Mouse (Mus musculus): Measurements from ENCODE around the gene Cttnbp2. TPM values are rescaled to one million over a fixed set of nuclear protein-coding genes. Genes with fewer than 3 reads are reported as not detected.

Cttnbp2 gene
- polyA plus RNA-seq, 1 experiment from 2014 or later, result 15.0 TPM

GRCm38 (mm10) chr6:18477313-18477930 is 37.2 kb downstream of the Cttnbp2 start:
- Histone ChIP-seq H3K4me2 (ENCODE audit: low read depth, low read length) (no peak overlapping the region), H3K4me1 (ENCODE audit: control insufficient read depth, insufficient read depth, low read length) (no peaks in the 10 kb centered on the region), H3K9ac (ENCODE audit: low read length) (no peak overlapping the region), H3K4me3 (replicated peaks; ENCODE audit: low read length) (no peak overlapping the region), H3K36me3 (ENCODE audit: control insufficient read depth, insufficient read depth, low read length) (0 out of 2 replicates have a peak, but pooled peaks cover 5% of the 10 kb centered on the region), H3K9me3 (replicated peaks; ENCODE audit: control insufficient read depth, low read length) (no peaks in the 10 kb centered on the region), H3K27me3 (ENCODE audit: control insufficient read depth, insufficient read depth, low read length) (no peaks in the 10 kb centered on the region), H3K27ac (ENCODE audit: low read length) (no peak overlapping the region)
- no peak for ATAC-seq (ENCODE audit: insufficient read depth, low FRiP score)
- 86% methylated on average over 1 of the region's 1 CpGs for WGBS

GRCm38 (mm10) chr6:18474983-18475382 is 39.7 kb downstream of the Cttnbp2 start:
- Histone ChIP-seq H3K4me3 (replicated peaks; ENCODE audit: low read length) (no peak overlapping the region), H3K27ac (ENCODE audit: low read length) (no peak overlapping the region), H3K4me2 (ENCODE audit: low read depth, low read length) (no peak overlapping the region), H3K4me1 (ENCODE audit: control insufficient read depth, insufficient read depth, low read length) (no peaks in the 10 kb centered on the region), H3K9me3 (replicated peaks; ENCODE audit: control insufficient read depth, low read length) (no peaks in the 10 kb centered on the region), H3K9ac (ENCODE audit: low read length) (no peak overlapping the region), H3K36me3 (ENCODE audit: control insufficient read depth, insufficient read depth, low read length) (no peaks in the 10 kb centered on the region), H3K27me3 (ENCODE audit: control insufficient read depth, insufficient read depth, low read length) (no peaks in the 10 kb centered on the region)
- 59% methylated on average over 2 of the region's 2 CpGs for WGBS
- no peak for ATAC-seq (ENCODE audit: insufficient read depth, low FRiP score)

GRCm38 (mm10) chr6:18474541-18474940 is 40.1 kb downstream of the Cttnbp2 start:
- Histone ChIP-seq H3K4me2 (ENCODE audit: low read depth, low read length) (no peak overlapping the region), H3K27me3 (ENCODE audit: control insufficient read depth, insufficient read depth, low read length) (no peaks in the 10 kb centered on the region), H3K4me3 (replicated peaks; ENCODE audit: low read length) (no peak overlapping the region), H3K4me1 (ENCODE audit: control insufficient read depth, insufficient read depth, low read length) (no peaks in the 10 kb centered on the region), H3K36me3 (ENCODE audit: control insufficient read depth, insufficient read depth, low read length) (no peaks in the 10 kb centered on the region), H3K27ac (ENCODE audit: low read length) (no peak overlapping the region), H3K9me3 (replicated peaks; ENCODE audit: control insufficient read depth, low read length) (no peaks in the 10 kb centered on the region), H3K9ac (ENCODE audit: low read length) (no peak overlapping the region)
- 21% methylated on average over 1 of the region's 1 CpGs for WGBS
- ATAC-seq (ENCODE audit: insufficient read depth, low FRiP score), result no peak

GRCm38 (mm10) chr6:18469206-18469605 is 45.4 kb downstream of the Cttnbp2 start:
- no peaks in the 10 kb centered on the region for H3K36me3 ChIP-seq (ENCODE audit: control insufficient read depth, insufficient read depth, low read length)
- no peaks in the 10 kb centered on the region for H3K27me3 ChIP-seq (ENCODE audit: control insufficient read depth, insufficient read depth, low read length)
- no peak overlapping the region for H3K9ac ChIP-seq (ENCODE audit: low read length)
- H3K27ac ChIP-seq (ENCODE audit: low read length), result no peak overlapping the region
- no peak for ATAC-seq (ENCODE audit: insufficient read depth, low FRiP score)
- 49% methylated on average over 2 of the region's 2 CpGs for WGBS
- no peak overlapping the region for H3K4me2 ChIP-seq (ENCODE audit: low read depth, low read length)
- H3K4me3 ChIP-seq (replicated peaks; ENCODE audit: low read length), result no peak overlapping the region
- no peaks in the 10 kb centered on the region for H3K9me3 ChIP-seq (replicated peaks; ENCODE audit: control insufficient read depth, low read length)
- no peaks in the 10 kb centered on the region for H3K4me1 ChIP-seq (ENCODE audit: control insufficient read depth, insufficient read depth, low read length)

- Histone ChIP-seq H3K27me3 (ENCODE audit: control insufficient read depth, insufficient read depth, low read length) (no peaks in the 10 kb centered on the region), H3K4me2 (ENCODE audit: low read depth, low read length) (no peak overlapping the region), H3K9me3 (replicated peaks; ENCODE audit: control insufficient read depth, low read length) (no peaks in the 10 kb centered on the region), H3K4me1 (ENCODE audit: control insufficient read depth, insufficient read depth, low read length) (no peaks in the 10 kb centered on the region), H3K36me3 (ENCODE audit: control insufficient read depth, insufficient read depth, low read length) (no peaks in the 10 kb centered on the region), H3K27ac (ENCODE audit: low read length) (no peak overlapping the region), H3K9ac (ENCODE audit: low read length) (no peak overlapping the region), H3K4me3 (replicated peaks; ENCODE audit: low read length) (no peak overlapping the region)
- no peak for ATAC-seq (ENCODE audit: insufficient read depth, low FRiP score)
- 49% methylated on average over 2 of the region's 2 CpGs for WGBS
These were observed 46.9 kb downstream of the Cttnbp2 start for GRCm38 (mm10) chr6:18467777-18468176.

GRCm38 (mm10) chr6:18466227-18466626 is 48.4 kb downstream of the Cttnbp2 start:
- no peak overlapping the region for H3K9ac ChIP-seq (ENCODE audit: low read length)
- H3K4me2 ChIP-seq (ENCODE audit: low read depth, low read length), result no peak overlapping the region
- no peaks in the 10 kb centered on the region for H3K4me1 ChIP-seq (ENCODE audit: control insufficient read depth, insufficient read depth, low read length)
- H3K4me3 ChIP-seq (replicated peaks; ENCODE audit: low read length), result no peak overlapping the region
- no peak overlapping the region for H3K27ac ChIP-seq (ENCODE audit: low read length)
- no peaks in the 10 kb centered on the region for H3K27me3 ChIP-seq (ENCODE audit: control insufficient read depth, insufficient read depth, low read length)
- H3K9me3 ChIP-seq (replicated peaks; ENCODE audit: control insufficient read depth, low read length), result no peaks in the 10 kb centered on the region
- no peak for ATAC-seq (ENCODE audit: insufficient read depth, low FRiP score)
- 63% methylated on average over 7 of the region's 7 CpGs for WGBS
- H3K36me3 ChIP-seq (ENCODE audit: control insufficient read depth, insufficient read depth, low read length), result no peaks in the 10 kb centered on the region

- Histone ChIP-seq H3K27me3 (ENCODE audit: control insufficient read depth, insufficient read depth, low read length) (no peaks in the 10 kb centered on the region), H3K9ac (ENCODE audit: low read length) (no peak overlapping the region), H3K4me1 (ENCODE audit: control insufficient read depth, insufficient read depth, low read length) (no peaks in the 10 kb centered on the region), H3K27ac (ENCODE audit: low read length) (no peak overlapping the region), H3K9me3 (replicated peaks; ENCODE audit: control insufficient read depth, low read length) (no peaks in the 10 kb centered on the region), H3K36me3 (ENCODE audit: control insufficient read depth, insufficient read depth, low read length) (no peaks in the 10 kb centered on the region), H3K4me2 (ENCODE audit: low read depth, low read length) (no peak overlapping the region), H3K4me3 (replicated peaks; ENCODE audit: low read length) (no peak overlapping the region)
- no peak for ATAC-seq (ENCODE audit: insufficient read depth, low FRiP score)
- WGBS, result 53% methylated on average over 10 of the region's 10 CpGs
These were observed 49.0 kb downstream of the Cttnbp2 start for GRCm38 (mm10) chr6:18465626-18466025.

GRCm38 (mm10) chr6:18459657-18460056 is 55.0 kb downstream of the Cttnbp2 start:
- H3K27me3 ChIP-seq (ENCODE audit: control insufficient read depth, insufficient read depth, low read length), result no peaks in the 10 kb centered on the region
- WGBS, result 86% methylated on average over 1 of the region's 1 CpGs
- H3K9ac ChIP-seq (ENCODE audit: low read length), result no peak overlapping the region
- no peaks in the 10 kb centered on the region for H3K9me3 ChIP-seq (replicated peaks; ENCODE audit: control insufficient read depth, low read length)
- H3K27ac ChIP-seq (ENCODE audit: low read length), result no peak overlapping the region
- H3K4me3 ChIP-seq (replicated peaks; ENCODE audit: low read length), result no peak overlapping the region
- no peaks in the 10 kb centered on the region for H3K4me1 ChIP-seq (ENCODE audit: control insufficient read depth, insufficient read depth, low read length)
- no peak overlapping the region for H3K4me2 ChIP-seq (ENCODE audit: low read depth, low read length)
- ATAC-seq (ENCODE audit: insufficient read depth, low FRiP score), result no peak
- no peaks in the 10 kb centered on the region for H3K36me3 ChIP-seq (ENCODE audit: control insufficient read depth, insufficient read depth, low read length)

- Histone ChIP-seq H3K9me3 (replicated peaks; ENCODE audit: control insufficient read depth, low read length) (no peaks in the 10 kb centered on the region), H3K27ac (ENCODE audit: low read length) (no peak overlapping the region), H3K4me3 (replicated peaks; ENCODE audit: low read length) (no peak overlapping the region), H3K9ac (ENCODE audit: low read length) (no peak overlapping the region), H3K4me1 (ENCODE audit: control insufficient read depth, insufficient read depth, low read length) (no peaks in the 10 kb centered on the region), H3K36me3 (ENCODE audit: control insufficient read depth, insufficient read depth, low read length) (no peaks in the 10 kb centered on the region), H3K27me3 (ENCODE audit: control insufficient read depth, insufficient read depth, low read length) (no peaks in the 10 kb centered on the region), H3K4me2 (ENCODE audit: low read depth, low read length) (no peak overlapping the region)
- ATAC-seq (ENCODE audit: insufficient read depth, low FRiP score), result no peak
- WGBS, result 79% methylated on average over 5 of the region's 5 CpGs
These were observed 64.0 kb downstream of the Cttnbp2 start for GRCm38 (mm10) chr6:18450551-18451193.
